ENCODE assay signal across 10 mouse cellular contexts in the genomic region with DNA sequence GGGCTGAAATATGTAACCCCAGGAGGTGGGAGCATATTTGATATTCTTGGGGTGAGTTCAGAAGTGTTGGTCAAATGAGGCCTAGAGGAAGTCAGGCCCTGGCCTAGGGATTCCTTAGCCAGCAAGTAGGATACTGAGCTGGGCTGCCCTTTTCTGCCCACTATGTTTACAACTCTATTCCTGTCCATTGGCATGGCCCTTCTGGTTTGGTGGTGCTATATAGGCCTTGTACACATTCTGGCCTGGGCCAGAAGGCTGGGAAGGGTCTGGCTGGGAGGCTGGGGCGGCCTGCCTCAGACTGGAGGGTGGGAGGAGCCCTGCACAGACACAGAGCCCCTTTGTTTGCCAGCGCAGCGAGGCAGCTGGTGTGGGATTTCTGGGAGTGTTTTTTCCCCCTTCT. TPM values are rescaled to one million over a fixed set of nuclear protein-coding genes. Genes with fewer than 3 reads are reported as not detected.
DNase-seq lines count a peak whose midpoint lies in the region; ATAC-seq and TF ChIP-seq lines count a peak whose summit lies in the region.
"Had no signal": no experiment of that assay in that cellular context is flagged by ENCODE, and none has a peak within 500 bp of the region (broad histone marks: within the 10 kb centered on the region; RNA-seq: fewer than 3 reads in every experiment).

No protein-coding gene starts in this region.

- peaks cover 14% of the 10 kb centered on the region for H3K4me1 ChIP-seq in embryonic facial prominence, embryonic 11.5 days (ENCODE audit: control insufficient read depth, insufficient read depth, low read length)
- peaks cover 64% of the 10 kb centered on the region for H3K4me1 ChIP-seq in hindbrain, embryonic 15.5 days (replicated peaks)
- peaks cover 74% of the 10 kb centered on the region for H3K4me1 ChIP-seq in neural tube, embryonic 13.5 days (replicated peaks)

- H3K4me3 ChIP-seq in left cerebral cortex, adult 2 months, result no peak overlapping the region
- H3K4me3 ChIP-seq in embryonic facial prominence, embryonic 11.5 days (ENCODE audit: low read depth, low read length), result no peak overlapping the region
- H3K4me3 ChIP-seq in hindbrain, embryonic 15.5 days, result no peak overlapping the region
- H3K4me3 ChIP-seq in neural tube, embryonic 13.5 days, result no peak overlapping the region

- H3K4me2 ChIP-seq in embryonic facial prominence, embryonic 11.5 days (ENCODE audit: low read depth, low read length), result no peak overlapping the region
- H3K4me2 ChIP-seq in hindbrain, embryonic 15.5 days, result no peak overlapping the region
- no peak overlapping the region for H3K4me2 ChIP-seq in neural tube, embryonic 13.5 days

- H3K9ac ChIP-seq in embryonic facial prominence, embryonic 11.5 days (replicated peaks; ENCODE audit: low read length), result peak overlapping the region; percentile 23
- no peak overlapping the region for H3K9ac ChIP-seq in hindbrain, embryonic 15.5 days
- no peak overlapping the region for H3K9ac ChIP-seq in neural tube, embryonic 13.5 days

- WGBS in embryonic facial prominence, embryonic 11.5 days, result 12% methylated on average over 3 of the region's 3 CpGs
- WGBS in hindbrain, embryonic 15.5 days, result 16% methylated on average over 3 of the region's 3 CpGs
- WGBS in neural tube, embryonic 13.5 days, result 10% methylated on average over 3 of the region's 3 CpGs

- no peak for TF ChIP-seq CTCF in left cerebral cortex, adult 2 months (IDR thresholded peaks at IDR 0.05)

- no peak for DNase-seq in left cerebral cortex, adult 2 months (ENCODE audit: extremely low spot score in 1 of 2, low spot score in 2 of 2)
- DNase-seq in left cerebral cortex, adult 11 months (ENCODE audit: low spot score), result no peak
- peak; percentile 72 for DNase-seq in embryonic facial prominence, embryonic 11.5 days (ENCODE audit: low spot score)
- no peak for DNase-seq in ovary, postnatal 36 days (ENCODE audit: low spot score)
- no peak for DNase-seq in cerebellum, adult 9-11 months
- DNase-seq in left cerebral cortex, postnatal 36 days (ENCODE audit: low spot score in 2 of 2), result no peak
- DNase-seq: lung, adult 18-20 months had no signal

- H3K36me3 ChIP-seq in embryonic facial prominence, embryonic 11.5 days (replicated peaks; ENCODE audit: control insufficient read depth, insufficient read depth, low read depth, low read length), result no peaks in the 10 kb centered on the region
- H3K36me3 ChIP-seq in hindbrain, embryonic 15.5 days, result no peaks in the 10 kb centered on the region
- no peaks in the 10 kb centered on the region for H3K36me3 ChIP-seq in neural tube, embryonic 13.5 days

- peak; percentile 81 for ATAC-seq in embryonic facial prominence, embryonic 11.5 days (replicated peaks; ENCODE audit: insufficient number of reproducible peaks, low FRiP score, low TSS enrichment, low read depth)
- peak; percentile 62; the same call in 1 of the 2 replicates for ATAC-seq in hindbrain, embryonic 15.5 days (ENCODE audit: low FRiP score, low read depth)
- ATAC-seq in neural tube, embryonic 13.5 days (ENCODE audit: low read depth), result peak; percentile 79

- H3K9me3 ChIP-seq in embryonic facial prominence, embryonic 11.5 days (replicated peaks; ENCODE audit: control insufficient read depth, low read length), result no peaks in the 10 kb centered on the region
- H3K9me3 ChIP-seq in hindbrain, embryonic 15.5 days, result no peaks in the 10 kb centered on the region
- no peaks in the 10 kb centered on the region for H3K9me3 ChIP-seq in neural tube, embryonic 13.5 days

- peak overlapping the region; percentile 58 for H3K27ac ChIP-seq in left cerebral cortex, adult 2 months
- peak overlapping the region; percentile 80 for H3K27ac ChIP-seq in embryonic facial prominence, embryonic 11.5 days (replicated peaks; ENCODE audit: low read depth, low read length)
- peak overlapping the region; percentile 66 for H3K27ac ChIP-seq in hindbrain, embryonic 15.5 days (replicated peaks)
- H3K27ac ChIP-seq in neural tube, embryonic 13.5 days (replicated peaks), result peak overlapping the region; percentile 69

- intact Hi-C loops in left cerebral cortex, adult 2 months (cut with DNase I), result no loop called here
- intact Hi-C loops in left cerebral cortex, postnatal 36 days (cut with DNase I), result no loop called here

- H3K27me3 ChIP-seq in embryonic facial prominence, embryonic 11.5 days (ENCODE audit: control insufficient read depth, insufficient read depth, low read length), result no peaks in the 10 kb centered on the region
- H3K27me3 ChIP-seq in hindbrain, embryonic 15.5 days, result no peaks in the 10 kb centered on the region
- H3K27me3 ChIP-seq in neural tube, embryonic 13.5 days, result no peaks in the 10 kb centered on the region

RNA-seq across cellular contexts. Expression of gene Smox, which starts 15.1 kb away (rescaled TPM):
- 10 to 100 TPM; 68.9 to 80.3 TPM for total RNA-seq in left cerebral cortex, adult 2 months (2021)
- 33.6 and 38.7 TPM in 2 replicates for polyA plus RNA-seq in embryonic facial prominence, embryonic 11.5 days (2014; fragmentation: Nextera tagmentation; extraction: Ambion mirVana)
- polyA plus RNA-seq in hindbrain, embryonic 15.5 days (2015; fragmentation: Nextera tagmentation; extraction: Ambion mirVana), result 52.3 and 53.4 TPM in 2 replicates
- 46.9 and 50.4 TPM in 2 replicates for polyA plus RNA-seq in neural tube, embryonic 13.5 days (2015; fragmentation: Nextera tagmentation; extraction: Ambion mirVana)
- 10 to 100 TPM; 67.0 to 78.1 TPM for total RNA-seq in left cerebral cortex, postnatal 36 days (2021)

RNA-seq across cellular contexts. Expression of gene Adra1d, which starts 55.7 kb away (rescaled TPM):
- 10 to 100 TPM; 64.3 to 65.7 TPM for total RNA-seq in left cerebral cortex, adult 2 months (2021)
- 0.14 TPM in 1 of 2 replicates, not detected in the other for polyA plus RNA-seq in embryonic facial prominence, embryonic 11.5 days (2014; fragmentation: Nextera tagmentation; extraction: Ambion mirVana)
- polyA plus RNA-seq in hindbrain, embryonic 15.5 days (2015; fragmentation: Nextera tagmentation; extraction: Ambion mirVana), result 0.49 and 0.61 TPM in 2 replicates
- polyA plus RNA-seq in neural tube, embryonic 13.5 days (2015; fragmentation: Nextera tagmentation; extraction: Ambion mirVana), result 0.21 and 0.27 TPM in 2 replicates
- 10 to 100 TPM; 54.2 to 63.3 TPM for total RNA-seq in left cerebral cortex, postnatal 36 days (2021)
- total RNA-seq: MEL had no signal
